Mouse (Mus musculus) kidney, adult 8-10 months (tissue): Measurements from ENCODE around the gene Cnst.
"Not testable (repeated sequence)": the region's sequence is repeated elsewhere in the genome, so short reads cannot be mapped to it uniquely, and the experiment has no call there.

Experiments used
- DNase-seq, 2 experiments: peaks; one replicate each; pipeline ENCODE4 v3.0.0; 2022

Cnst gene

GRCm38 (mm10) chr1:179648678-179649077 is 102.5 kb downstream of the Cnst start:
- DNase-seq = not testable (repeated sequence)

- no peak for DNase-seq
Observed at GRCm38 (mm10) chr1:179649324-179649723, 103.2 kb downstream of the Cnst start.

GRCm38 (mm10) chr1:179650284-179650683 is 104.1 kb downstream of the Cnst start:
- no peak for DNase-seq

- no peak for DNase-seq
Observed at GRCm38 (mm10) chr1:179651224-179651623, 105.1 kb downstream of the Cnst start.

DNA sequence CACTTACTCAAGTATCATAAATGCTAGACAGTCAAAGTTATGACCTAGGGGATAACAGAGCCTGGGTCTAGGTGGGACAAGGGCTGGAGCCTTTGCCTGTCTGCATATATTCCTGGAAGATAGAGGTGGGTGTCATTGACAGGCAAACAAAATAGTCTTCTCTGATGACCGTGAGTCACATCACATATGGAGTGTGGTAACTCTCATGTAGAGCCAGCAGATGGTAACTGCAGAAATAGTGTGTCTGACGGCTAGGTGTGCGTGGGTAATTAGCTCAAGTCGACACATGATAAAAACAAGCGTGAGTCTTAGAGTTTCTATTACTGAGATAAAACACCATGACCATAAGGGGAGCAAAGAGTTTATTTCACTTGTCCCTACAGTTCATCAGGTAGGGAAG is 116.9 kb downstream of the Cnst start:
- no peak for DNase-seq

- peak in 1 of 2 experiments; percentile 27 for DNase-seq
Observed at GRCm38 (mm10) chr1:179664309-179664930, 118.2 kb downstream of the Cnst start.

GRCm38 (mm10) chr1:179666971-179667370 is 120.8 kb downstream of the Cnst start:
- no peak for DNase-seq

DNA sequence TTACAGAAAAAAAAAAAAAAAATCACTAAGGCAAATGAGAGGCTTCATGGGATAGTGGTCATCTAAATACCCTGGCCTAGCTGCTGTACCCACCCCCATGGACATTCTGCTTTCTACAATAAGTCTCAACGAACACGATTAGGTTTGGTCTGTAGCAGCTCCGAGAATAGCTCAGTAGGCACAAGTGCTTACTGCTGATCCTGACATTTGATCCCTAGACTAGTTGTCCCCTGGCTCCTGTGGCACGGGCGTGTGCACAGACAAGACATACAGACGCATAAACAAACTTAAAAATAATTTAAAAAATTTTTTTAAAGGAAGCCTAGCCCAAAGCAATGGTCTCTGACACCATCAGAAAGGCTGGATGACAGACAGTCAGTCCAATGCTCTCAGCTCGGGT is 121.3 kb downstream of the Cnst start:
- no peak for DNase-seq

- peak; percentile 81 to 87 for DNase-seq
Observed at GRCm38 (mm10) chr1:179668013-179668805, 122.0 kb downstream of the Cnst start, which contains the start of gene Sccpdh. TSS of gene Sccpdh (plus strand) at chr1:179668210.

DNA sequence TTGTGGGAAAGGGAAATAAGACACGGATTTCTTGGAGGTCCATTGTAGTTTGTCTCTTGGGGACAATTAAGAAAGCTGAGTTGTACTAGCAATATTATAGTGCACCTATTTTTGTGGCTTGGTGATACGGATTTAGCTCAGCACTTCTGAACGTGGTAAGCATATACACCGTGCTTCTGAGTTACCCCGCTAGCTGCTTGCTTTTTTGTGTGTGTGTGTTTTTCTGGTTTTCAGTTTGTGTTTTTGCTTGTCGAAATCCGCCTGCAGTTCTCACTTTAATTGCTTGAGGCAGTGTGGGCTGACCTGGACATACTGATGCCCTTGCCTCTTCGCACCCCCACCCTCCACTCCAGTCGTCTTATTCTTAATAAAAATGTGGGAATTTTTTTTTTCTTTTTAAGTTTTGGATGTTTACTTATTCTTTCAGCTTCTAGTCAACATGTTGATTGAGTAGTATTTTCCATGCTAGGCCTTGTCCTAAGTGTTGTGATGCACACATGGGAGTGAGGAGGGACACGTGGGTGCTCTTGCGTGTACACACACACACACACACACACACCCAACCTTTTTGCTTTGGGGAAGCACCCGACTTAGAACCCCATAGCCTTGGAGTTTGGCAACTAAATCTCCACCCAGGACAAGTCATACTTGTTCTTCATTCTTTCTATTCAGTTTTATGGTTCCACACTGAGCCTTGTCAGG is 122.8 kb downstream of the Cnst start:
- no peak for DNase-seq

DNA sequence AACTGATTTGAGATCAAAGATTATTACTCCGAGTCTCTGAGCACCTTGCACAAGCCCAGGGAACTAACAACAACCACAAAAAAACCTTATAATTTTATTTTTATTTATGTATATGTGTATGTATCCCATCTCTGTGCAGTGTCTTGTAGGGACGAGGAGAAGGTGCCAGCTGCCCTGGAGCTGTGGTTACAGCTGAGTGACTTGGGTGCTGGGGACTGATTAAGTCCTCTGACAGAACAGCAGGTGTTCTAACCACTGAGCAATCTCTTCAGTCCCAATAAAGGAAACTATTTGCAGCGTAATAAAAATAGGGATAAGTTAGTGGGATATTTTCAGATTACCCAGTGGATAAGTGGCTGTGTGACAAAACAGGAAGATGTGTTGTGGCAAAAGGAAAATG is 128.2 kb downstream of the Cnst start:
- DNase-seq = no peak

DNA sequence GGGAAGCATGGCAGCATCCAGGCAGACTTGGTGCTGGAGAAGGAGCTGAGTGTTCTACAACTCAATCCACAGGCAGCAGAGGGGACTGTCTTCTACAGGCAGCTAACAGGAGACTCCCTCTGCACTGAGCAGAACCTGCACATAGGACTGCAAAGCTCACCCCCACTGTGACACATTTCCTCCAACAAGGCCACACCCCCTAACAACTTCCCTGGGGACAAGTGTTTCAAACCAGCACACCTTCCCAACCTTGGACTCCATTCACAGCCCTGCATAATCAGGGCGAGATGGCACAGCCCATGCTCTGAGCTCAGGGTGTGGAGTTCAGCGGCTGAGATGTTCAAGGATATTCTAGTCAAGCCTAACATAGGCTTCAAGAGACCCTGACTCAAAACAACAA is 130.9 kb downstream of the Cnst start:
- no peak for DNase-seq
